Mouse (Mus musculus) embryonic fibroblast, embryonic 13.5 days (primary cell): ENCODE data around the gene Celf2.

ENCODE experiments used
- CTCF ChIP-seq: IDR thresholded peaks from 2 replicates; pipeline ENCODE4 v1.5.1; 2011; ENCODE audit warnings: mild to moderate bottlenecking, control low read depth, low read length, moderate library complexity, borderline replicate concordance; ENCODE audit not compliant: insufficient read depth
- POLR2A ChIP-seq: IDR thresholded peaks from 2 replicates; pipeline ENCODE4 v1.6.1; 2011; ENCODE audit warnings: low read depth, mild to moderate bottlenecking, control low read depth, low read length, moderate library complexity

DNA sequence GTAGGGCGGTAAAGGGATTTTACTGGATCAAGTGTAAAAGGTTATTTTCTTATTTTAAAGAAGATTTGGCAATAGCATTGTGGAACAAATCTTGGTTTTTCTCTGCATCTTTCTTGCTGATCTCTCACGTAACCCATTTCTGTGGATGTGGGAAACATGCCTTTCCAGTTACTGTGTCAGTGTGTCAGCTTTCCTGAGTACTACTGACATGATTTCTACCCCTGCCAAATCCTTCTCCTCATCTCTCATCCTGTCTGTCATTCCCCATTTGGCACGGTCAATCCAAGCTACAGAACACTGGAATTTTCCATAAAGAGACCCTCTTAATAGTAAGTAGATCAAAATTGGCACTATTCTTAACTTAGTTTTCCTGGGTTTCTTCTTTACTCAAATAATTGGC is 221.9 kb downstream of the Celf2 start:
- TF ChIP-seq POLR2A (no peak), CTCF (no peak)
